Mouse (Mus musculus): ENCODE results near the gene Tmprss15.

The Tmprss15 gene

GRCm38 (mm10) chr16:79090997-79091396 is at the start of gene Tmprss15:
TSS of gene Tmprss15 (minus strand) at chr16:79091097.
- DNase-seq, result no peak

- no peak for DNase-seq
Observed at GRCm38 (mm10) chr16:79114879-79115278, 24.0 kb upstream of the Tmprss15 start.

GRCm38 (mm10) chr16:79109516-79109915 is 18.6 kb upstream of the Tmprss15 start:
- no peak for DNase-seq

DNA sequence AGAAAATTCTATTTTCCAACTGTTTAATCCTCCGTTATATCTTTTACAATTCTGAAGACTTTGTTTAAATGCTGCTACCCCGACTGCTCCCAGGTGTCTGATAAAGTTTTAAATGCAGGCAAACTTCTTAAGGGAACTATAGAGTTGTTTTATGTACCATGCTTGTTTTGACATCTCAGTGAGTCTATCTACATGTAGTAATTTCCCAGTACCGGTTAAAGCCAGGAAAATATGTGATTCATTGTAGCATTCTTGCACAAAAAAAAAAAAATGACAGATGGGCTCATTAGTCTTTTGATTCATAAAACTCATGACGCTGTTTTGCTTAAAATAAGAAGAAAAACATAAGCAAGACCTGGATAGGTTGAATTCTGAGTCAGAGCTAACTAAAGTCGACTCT is 18.1 kb upstream of the Tmprss15 start:
- DNase-seq, result no peak

- no peak for DNase-seq
Observed at GRCm38 (mm10) chr16:79100325-79100724, 9.4 kb upstream of the Tmprss15 start.

DNA sequence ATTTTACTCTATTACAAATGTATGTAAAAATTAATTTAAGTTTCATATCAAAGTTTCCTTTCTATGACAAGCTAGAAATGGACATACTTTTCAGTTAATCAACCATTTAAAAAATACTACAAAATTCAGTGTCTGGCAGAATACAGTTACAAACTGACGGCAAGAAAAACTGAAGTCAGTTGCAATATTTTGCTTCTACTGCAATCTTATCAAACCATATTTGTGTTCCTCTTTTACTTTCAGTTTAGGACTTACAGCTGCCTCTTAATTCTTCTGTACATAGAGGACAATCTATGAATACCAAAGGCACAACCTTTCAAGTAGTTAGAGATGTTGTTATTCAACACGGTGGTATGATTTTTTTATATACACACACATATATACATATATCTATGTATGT is 7.4 kb upstream of the Tmprss15 start:
- DNase-seq, result no peak

DNA sequence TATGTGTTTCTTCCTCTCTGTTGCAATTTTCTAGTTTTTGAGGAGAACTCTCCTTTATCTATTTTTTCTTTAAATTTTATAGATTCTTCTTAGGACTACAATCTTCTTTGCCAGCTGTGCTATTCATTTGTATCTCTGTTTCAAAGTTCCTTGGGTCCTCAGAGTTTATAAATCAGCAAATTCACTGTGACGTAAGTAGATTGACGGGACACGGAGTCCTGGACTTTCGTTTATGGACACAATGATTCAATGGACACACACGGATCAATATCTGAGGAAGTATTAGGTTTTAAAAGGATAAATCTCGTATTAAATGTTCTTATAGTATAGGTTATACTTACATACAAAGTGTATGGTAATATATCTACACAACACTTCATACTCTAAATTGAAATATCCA is 4.3 kb downstream of the Tmprss15 start:
- no peak for DNase-seq

- DNase-seq, result no peak
Observed at GRCm38 (mm10) chr16:79063848-79064247, 27.0 kb downstream of the Tmprss15 start.

DNA sequence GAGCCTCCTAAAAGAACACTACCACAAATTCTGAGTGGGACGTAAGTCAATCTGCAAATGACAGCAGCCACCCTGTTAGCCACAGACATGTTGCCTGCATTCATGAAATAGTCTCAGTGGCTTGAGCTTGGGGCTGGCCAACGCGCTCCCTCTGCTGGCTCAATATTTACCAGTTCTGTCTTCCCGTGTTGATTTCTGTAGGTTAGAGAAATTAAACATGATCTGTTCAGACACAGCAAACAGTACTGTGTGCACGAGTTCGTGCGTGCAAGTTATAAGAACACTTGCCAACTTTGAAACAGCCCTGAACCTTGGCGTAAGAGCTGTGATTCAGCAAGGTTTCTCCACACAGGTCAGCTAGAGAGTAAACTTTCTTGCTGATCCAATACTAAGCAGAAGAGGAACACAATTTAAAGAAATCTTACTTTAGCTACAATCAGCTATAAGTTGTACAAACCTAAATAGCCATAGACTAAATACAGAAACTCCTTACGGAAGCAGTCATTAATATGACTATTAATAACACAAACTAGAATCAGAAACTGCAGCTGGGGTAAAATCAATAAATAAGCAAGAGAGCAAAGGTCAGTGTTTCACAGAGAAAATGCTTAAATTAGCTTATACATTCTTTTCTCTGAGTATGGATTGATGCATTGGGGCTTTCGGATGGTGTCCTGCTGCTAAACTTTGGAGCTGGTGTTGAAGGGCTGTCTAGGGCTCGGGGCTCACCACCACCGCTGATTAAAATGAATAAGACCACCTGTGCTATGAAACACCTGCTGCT is 31.9 kb downstream of the Tmprss15 start:
- no peak for DNase-seq

DNA sequence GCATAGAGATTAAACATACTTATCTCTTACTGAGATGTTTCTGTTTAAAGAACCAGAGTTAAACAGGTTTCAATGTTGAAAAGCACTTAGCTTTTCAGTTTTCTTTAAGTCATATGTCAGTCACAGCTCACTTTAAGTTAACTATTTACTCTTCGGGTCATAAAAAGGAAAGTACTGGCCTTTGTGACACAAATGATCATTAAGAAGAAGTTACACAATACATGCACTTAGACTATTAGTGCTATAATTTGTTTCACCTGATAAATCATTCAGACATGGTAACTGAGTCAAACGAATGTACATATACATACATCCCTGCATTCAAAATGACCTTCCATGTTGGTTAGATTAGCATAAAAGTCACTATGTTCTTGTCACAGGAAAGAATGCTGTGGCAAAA is 58.3 kb downstream of the Tmprss15 start:
- no peak for DNase-seq

- DNase-seq, result no peak
Observed at GRCm38 (mm10) chr16:79002812-79003211, 88.1 kb downstream of the Tmprss15 start.

DNA sequence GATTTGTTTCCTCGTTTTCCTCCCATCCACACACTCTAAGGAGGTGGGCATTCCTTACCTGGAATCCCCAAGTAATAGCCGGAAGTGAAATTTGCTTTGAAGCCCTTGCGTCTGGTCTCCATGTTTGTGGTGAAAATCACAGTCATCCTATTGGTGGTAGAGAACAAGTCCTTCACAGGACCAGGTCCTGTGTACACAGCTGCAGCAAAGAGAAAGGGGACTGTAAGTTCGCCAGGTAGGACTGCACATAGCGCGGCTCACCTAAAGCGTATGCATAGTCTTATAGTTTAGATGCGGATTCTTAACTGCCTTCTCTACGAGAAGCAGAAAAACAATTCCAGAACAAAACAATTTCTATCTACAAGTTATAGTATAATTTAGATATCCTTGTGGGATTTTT is 89.2 kb downstream of the Tmprss15 start:
- DNase-seq, result no peak

- no peak for DNase-seq
Observed at GRCm38 (mm10) chr16:78976384-78976783, 114.5 kb downstream of the Tmprss15 start.

DNA sequence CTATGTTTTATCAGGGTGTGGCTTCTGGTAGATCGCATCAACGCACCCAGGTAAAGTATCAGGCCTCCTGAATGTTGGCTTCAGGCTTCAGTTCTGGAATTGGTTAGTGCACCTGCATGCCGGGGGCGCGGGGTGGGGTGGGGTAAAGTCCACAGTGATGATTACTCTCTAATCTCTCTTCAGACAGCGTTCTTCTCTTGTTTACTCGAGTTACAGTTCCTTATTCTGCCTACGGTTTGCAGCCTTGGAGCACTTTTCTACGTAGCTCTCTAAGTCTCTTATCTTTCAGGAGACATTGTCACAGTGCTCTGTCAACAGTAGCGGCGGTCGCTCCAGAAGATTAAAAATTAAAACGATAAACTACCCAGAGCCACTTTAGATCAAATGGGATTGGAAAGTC is 116.8 kb downstream of the Tmprss15 start:
- DNase-seq, result no peak

DNA sequence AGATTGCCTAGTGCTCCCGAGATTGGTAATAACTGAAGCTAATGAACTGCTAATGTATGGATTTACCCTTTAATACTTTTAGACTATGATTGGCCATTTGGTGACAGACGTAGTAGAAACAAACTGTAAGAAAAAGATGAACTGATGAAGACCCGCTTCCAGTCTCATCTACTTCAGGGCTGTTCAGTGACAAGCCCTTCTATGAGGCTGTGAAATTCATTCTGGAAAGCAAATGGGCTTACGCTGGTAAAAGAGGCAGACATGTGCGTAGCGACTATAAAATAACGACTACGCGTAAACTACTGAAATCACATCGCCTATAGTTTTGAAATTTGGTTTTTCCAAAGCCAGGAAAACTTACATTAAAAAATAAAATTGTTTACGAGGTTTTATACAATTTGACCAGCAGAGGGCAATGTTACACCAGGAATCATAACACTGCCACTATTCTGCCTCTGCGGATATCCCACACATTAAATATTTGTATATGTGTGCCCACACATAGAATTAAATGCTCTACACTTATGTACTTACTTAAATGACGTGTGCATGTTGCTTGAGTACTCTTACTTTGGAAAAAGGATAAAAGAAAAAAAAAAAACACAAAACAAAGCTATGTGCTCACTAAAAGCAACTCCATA is 121.7 kb downstream of the Tmprss15 start:
- DNase-seq, result no peak

GRCm38 (mm10) chr16:78957434-78957833 is 133.5 kb downstream of the Tmprss15 start:
- no peak for DNase-seq

GRCm38 (mm10) chr16:78950359-78950758 is 140.5 kb downstream of the Tmprss15 start:
- DNase-seq, result no peak

- DNase-seq, result no peak
Observed at GRCm38 (mm10) chr16:78937755-78938154, 153.1 kb downstream of the Tmprss15 start.

DNA sequence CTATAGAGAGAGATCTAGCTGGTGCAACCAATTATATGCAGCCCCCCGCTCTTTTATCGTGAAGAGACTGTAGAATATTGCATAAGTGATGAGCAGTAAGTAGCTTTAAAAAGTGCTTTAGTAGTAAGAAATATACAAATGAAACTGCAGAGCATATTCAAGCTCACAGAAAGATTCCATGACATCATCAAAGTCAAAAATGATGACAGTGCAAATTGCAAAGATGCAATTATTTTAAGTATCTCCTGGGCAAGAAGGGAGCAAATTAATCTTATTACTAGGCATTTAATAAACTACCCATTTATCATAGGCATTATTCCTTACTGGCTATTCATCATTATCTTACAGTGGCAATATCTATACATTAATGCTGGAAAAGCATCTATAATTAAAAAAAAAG is 156.6 kb downstream of the Tmprss15 start:
- no peak for DNase-seq

- no peak for DNase-seq
Observed at GRCm38 (mm10) chr16:78931287-78932025, 159.4 kb downstream of the Tmprss15 start.

DNA sequence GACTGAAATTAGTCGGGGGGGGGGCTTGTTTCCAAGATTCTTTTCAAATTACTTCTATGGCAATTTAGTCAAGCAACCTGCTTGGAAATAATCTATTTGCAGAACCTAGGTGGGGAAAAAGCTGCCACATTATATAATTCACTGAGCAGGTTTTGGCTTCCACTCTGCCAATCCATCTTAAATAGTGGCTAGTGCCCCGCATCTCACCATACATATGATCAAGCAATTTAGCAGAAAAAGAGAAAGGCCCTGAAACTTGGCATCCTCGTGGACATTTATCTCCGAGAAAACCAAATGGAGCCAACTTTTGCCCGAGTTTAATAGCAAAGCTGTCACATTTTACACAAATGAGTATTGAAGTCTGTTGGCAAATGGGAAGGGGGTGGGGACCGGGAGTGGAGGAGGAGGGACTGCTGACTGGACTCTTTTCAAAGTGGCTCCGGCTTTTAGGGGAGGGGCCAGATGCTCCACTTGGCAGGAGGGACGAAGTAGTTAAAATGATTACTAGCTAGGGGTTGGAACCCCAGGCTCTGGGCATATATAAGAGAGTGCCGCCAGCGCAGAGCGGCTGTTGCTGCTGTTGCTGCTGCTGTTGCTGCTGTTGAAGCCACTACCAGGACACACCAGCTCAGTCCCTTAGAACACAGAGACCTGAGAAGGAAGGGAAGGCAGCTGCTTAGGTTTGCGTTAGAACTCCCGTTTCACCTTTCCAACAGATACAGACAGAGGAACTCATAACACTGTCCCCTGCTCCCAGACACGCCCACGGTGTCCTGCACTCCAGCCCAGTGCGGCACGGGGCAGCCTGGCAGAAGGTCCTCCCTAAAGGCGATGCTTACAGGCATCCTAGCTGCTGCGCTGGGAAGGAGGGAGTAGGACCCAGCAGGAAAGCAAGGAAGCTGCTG is 160.3 kb downstream of the Tmprss15 start, which contains the start of gene Chodl:
Chodl (plus strand) TSS at position 567 of the 905 bp plus-strand sequence.
- DNase-seq, result no peak

GRCm38 (mm10) chr16:78922644-78923043 is 168.3 kb downstream of the Tmprss15 start:
- DNase-seq, result no peak
